Mouse (Mus musculus): ENCODE results near the gene 1700001K19Rik.
"Not testable (repeated sequence)": the region's sequence is repeated elsewhere in the genome, so short reads cannot be mapped to it uniquely, and the experiment has no call there.

The 1700001K19Rik gene

DNA sequence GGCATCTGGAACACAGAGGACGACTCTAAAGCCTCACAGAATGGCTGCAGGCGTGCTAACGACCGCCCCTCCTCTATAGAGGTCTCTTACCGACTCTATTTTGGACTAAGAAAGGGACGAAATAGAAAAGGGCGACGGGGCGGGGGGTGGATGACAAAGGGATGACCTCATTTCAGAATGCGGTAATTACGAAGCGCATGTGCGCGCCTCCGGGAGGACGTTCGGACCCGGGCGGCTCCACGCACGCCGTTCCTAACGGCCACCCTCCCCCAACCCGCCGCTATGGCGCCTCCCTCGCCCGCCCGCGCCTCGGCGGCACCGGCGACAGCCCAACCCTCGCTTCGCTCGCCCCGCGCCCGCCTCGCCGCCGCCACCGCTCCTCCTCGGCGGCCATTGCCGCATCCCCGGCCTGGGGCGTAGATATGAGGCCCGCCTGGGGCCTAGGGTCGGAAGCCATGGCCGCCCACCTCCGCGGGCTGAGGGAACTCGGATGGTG, 13.3 kb upstream of the 1700001K19Rik start:
- DNase-seq = peak; percentile 30 to 44

DNA sequence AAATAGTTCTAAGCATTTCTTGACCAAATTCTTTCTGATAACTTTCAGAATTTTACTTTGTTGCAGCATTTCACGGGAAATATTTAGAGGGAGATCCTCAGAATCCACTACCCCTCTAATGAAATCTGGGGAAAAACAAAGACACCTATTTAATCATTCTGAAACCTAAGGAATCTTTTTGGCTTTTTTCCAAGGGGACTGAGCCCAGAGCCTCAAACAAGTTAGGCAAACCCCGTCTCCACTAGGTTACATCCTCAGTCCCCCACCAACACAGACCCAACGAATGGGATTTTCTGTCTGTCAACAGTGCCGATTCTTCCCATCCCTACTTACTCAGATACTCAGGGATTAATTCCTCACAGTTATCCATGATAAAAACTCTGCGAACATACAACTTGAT, 11.0 kb upstream of the 1700001K19Rik start:
- not testable (repeated sequence) for DNase-seq

DNA sequence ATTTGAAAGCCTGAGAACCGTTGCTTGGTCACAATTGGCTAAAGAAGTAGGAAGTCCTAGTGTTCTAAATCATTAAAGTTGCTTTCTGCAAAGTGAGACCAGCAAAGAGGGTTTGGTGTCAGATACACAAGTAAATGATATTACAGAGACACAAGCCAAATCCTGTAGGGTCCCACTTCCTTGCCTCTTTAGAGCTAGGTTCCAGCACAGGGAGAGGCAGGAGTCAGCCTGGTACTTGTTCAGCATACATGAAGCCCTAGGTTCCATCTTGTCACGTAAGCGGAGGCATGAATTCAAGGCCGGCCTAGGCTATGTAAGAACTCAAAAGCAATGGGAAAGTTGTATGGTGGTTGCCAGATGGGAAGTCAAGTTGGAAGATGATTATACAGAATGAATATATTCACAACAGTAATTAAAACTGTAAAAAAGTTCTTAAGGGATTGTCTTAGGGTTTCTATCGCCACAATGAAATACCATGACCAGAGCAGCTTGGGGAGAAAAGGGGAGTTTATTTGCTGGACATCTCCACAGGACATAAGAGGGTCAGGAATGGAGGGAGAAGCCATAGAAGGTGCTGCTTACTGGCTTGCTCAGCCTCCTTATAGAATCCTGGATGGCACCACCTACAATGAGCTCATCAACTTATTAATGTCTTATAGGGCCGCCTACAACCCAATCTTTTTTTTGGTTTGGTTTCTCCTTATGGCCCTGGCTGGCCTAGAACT, 7.7 kb upstream of the 1700001K19Rik start:
- DNase-seq = no peak

DNA sequence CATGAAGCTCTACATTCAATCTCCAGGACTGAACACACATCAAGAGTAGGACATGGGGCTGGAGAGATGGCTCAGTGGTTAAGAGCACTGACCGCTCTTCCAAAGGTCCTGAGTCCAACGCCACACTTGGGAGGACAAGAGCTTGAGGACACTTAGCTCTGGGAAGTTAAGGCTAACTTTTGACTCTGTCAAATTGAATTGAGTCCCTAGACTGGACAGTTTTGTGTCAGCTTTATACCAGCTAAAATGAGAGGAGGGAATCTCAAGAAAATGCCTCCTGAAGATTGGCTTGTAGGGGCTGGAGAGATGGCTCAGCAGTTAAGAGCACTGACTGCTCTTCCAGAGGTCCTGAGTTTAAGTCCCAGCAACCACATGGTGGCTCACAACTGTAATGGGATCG, 6.5 kb upstream of the 1700001K19Rik start:
- DNase-seq = not testable (repeated sequence)

- DNase-seq = no peak
Observed at GRCm38 (mm10) chr12:110687894-110688734, 5.7 kb upstream of the 1700001K19Rik start.

- DNase-seq = no peak
Observed at GRCm38 (mm10) chr12:110683580-110683979, 1.2 kb upstream of the 1700001K19Rik start.

DNA sequence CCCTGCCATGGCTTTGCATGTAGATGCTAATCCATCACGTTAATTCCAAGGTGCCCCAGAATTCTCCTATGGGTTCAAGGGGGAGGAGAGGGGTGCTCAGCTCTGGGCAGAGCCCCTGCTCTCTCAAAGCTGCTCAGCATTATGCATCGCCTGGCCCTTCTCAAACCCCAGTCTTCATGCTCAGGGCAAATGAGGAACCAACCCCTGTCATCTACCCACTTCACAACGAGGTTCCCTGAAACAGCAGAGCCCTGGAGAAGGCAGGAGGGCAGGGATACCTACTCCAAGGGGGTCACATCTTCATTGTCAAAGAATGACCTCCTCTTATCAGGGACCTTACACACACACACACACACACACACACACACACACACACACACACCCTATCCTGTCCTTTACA, 541 bp downstream of the 1700001K19Rik start:
- DNase-seq = no peak

GRCm38 (mm10) chr12:110681191-110681590, 1.2 kb downstream of the 1700001K19Rik start:
- DNase-seq = no peak

GRCm38 (mm10) chr12:110674243-110674642, 8.2 kb downstream of the 1700001K19Rik start:
- DNase-seq = no peak

GRCm38 (mm10) chr12:110667466-110668077, 14.8 kb downstream of the 1700001K19Rik start:
- DNase-seq = no peak

DNA sequence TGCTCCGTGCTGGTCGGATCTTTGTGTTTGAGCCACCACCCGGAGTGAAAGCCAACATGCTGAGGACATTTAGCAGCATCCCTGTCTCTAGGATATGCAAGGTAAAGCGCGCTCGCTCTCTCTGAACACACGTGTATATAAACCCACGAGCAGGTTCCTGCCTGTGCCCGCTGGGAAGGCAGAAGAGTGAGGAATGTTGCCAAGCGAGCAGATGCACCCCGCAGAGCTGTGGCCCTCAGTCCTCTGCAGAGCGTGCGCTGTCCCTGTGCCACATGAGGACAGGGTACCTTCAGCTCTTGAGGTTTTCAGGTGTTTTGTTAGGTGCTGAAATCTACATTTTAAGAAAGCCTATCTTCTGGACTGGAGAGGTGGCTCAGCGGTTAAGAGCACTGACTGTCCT, 20.7 kb downstream of the 1700001K19Rik start:
- DNase-seq = no peak

GRCm38 (mm10) chr12:110651464-110651863, 31.0 kb downstream of the 1700001K19Rik start:
- DNase-seq = no peak

DNA sequence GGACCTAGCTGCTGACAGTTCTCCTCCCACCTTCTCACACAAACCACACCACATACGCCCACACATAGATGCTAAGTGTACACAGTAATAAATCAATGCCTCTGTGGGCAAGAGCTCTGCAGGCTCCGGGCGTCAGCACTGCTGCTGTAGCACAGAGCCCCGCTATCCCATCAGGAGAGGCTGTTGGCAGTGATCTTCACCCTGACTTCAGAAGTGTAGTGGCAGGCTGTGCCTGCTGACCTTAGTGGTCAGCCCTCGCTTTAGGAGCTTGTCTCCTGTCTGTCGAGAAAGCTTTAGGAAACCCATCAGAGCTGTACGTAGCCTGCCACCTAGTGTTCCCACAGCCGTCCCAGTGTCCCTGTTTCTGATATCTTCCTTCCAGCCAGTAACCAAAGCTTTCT, 32.2 kb downstream of the 1700001K19Rik start:
- no peak for DNase-seq

GRCm38 (mm10) chr12:110637507-110638114, 44.8 kb downstream of the 1700001K19Rik start:
- no peak for DNase-seq

GRCm38 (mm10) chr12:110636293-110636692, 46.1 kb downstream of the 1700001K19Rik start:
- DNase-seq = no peak

- DNase-seq = no peak
Observed at GRCm38 (mm10) chr12:110630056-110630455, 52.4 kb downstream of the 1700001K19Rik start.

Data from thymus, adult 18-20 months (tissue).